Mouse (Mus musculus): ENCODE results near the gene Slc1a7.

Slc1a7 gene

DNA sequence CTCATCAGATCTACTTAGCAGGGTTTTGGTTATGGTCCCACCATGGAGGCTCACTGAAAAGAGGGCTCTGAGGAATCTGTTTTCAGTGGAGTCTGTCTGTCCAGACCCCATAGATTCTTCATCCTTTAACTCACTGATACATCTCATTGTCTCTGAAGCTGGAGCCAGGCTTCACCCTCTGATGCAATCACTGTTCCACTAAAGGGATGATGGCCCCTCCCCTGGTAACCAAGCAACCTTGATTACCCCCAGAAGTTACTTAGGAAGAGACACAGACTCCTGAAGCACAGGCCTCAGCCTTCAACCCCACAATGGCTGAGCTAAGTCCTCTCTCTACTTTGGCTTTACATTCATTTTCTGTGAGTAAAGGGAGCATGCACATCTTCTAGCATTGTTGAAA is 1.6 kb downstream of the Slc1a7 start:
- in situ Hi-C loops (cut with MseI, MboI), result no loop called here

DNA sequence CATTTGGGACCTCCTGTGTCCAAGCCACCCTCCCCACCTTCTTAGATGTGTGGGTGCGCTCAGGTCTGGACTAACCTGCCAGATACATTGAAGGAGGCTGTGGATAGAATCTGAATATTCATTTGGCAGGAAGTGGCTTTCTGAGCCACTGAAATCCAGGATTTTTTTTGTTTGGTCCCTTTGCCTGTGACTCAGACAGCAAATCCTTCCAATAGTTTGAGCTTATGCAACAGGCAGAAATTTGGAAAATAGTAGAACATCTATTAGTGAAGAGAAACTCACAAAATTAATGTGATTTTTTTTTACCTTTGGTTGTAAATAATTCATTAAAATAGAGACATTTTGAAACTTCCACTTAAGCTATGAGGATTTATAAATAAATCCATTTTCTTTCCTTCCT is 3.0 kb downstream of the Slc1a7 start:
- in situ Hi-C loops (cut with MseI, MboI), result no loop called here

DNA sequence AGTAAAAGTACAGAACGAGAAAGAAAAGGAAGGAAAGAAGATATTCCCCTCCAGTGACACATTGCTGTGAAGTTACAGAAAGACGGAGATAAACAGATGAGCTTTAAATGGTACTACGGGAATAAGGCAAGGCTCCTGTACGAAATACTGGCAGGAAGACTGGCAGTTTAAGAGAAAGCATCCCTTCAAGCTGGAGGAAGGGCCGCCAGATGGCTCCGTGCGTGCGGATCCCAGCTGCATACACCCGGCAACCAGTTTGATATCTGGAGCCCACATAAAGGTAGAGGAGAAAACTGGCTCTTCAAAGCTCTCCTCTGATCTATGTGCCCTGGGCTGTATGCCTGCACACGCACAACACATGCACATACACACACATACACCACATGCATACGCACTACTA is 6.4 kb downstream of the Slc1a7 start:
- in situ Hi-C loops (cut with MseI, MboI), result no loop called here

DNA sequence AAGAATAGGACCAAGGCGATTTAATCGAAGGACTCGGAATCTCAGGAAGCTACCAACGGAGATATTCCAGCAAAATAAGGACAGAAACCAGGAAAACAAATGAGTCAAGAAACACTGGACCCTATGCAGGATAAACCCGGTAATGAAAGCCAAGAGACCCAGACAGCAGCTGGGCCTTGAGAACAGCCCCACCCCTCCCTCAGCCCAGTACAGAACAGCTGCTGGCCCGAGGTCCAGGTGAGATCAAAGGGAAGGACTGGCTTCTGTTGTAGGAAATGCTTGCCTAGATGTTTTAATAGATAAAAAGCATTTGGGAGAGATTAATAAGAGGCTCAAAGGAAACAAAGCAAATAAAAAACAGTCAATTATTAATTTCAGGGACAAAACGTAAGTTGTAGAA is 6.9 kb downstream of the Slc1a7 start:
- in situ Hi-C loops (cut with MseI, MboI), result no loop called here

DNA sequence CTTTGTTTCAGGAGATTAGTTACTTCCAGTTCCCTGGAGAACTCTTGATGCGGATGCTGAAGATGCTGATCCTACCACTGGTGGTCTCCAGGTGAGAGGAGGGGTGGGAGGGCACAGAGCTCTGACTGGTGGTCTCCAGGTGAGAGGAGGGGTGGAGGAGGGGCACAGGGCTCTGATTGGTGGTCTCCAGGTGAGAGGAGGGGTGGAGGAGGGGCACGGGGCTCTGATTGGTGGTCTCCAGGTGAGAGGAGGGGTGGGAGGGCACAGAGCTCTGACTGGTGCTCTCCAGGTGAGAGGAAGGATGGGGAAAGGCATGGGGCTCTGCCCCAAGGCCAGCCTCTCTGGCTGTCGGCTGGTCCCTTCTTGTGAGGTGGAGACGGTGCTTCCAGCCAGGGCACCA is 9.5 kb downstream of the Slc1a7 start:
- in situ Hi-C loops (cut with MseI, MboI), result no loop called here

DNA sequence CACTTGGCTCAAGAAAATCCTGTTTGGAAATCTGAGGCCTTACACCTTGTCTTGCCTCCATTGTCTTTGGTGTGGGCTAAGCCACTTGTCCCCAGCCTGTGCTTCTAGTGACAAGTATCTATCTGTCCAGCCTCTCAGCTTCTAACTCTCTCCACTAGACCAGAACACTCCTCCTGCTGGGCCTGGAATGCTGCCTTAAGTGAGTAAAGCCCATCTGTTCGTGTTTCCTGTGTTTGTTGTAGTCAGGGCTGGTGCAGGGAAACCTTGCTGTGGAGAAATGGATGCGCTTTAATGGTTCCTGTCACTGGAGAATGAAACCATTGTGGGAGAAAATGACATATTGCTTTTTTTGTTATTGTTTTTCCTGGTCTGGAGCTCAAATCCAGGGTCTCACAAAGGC is 11.4 kb downstream of the Slc1a7 start:
- in situ Hi-C loops (cut with MseI, MboI), result no loop called here

DNA sequence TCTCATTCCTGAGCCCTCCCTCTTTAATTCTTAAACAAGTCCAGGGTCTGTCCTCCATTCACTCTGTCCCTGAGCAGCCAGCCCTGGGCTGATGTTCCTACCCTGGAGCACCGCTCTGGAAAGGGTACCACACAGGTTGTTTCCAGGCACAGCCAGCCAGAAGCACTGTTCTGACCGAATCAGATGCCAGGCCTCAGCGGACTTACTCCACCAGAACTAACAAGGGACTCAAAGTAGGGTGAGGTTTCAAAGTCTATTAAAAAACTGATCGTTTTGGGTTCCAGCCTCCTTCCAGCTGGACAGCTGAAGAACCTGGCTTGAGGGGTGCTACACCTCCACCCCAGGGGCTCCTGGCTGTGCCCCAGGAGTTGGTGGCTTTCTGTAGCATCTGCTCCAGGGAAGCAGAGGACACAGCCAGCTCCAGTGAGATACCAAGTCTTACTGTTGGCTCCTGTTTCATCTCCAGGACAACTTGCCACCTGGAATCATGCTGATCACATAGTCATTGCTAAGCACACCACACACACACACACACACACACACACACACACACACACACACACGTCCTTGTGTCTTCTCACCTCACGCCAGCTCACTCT is 12.0 kb downstream of the Slc1a7 start:
- in situ Hi-C loops (cut with MseI, MboI), result no loop called here

DNA sequence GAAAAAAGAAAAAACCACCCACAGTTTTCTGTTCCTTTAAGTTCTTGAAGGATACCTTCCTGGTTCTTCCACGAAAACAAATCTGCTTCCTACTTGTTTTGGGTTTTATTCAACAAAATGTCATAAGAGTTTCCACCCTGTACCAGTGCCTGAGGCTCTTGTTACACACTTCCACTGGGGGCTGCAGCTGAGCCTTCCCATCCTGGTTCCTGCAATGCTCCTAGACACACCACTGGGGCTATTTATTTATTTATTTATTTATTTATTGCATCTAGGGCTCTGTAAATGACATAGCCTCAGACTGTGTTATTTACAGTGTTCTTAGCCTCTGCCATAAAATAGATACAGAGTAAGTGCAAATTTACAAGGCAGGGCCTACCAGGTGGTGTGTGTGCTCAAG is 15.6 kb downstream of the Slc1a7 start:
- in situ Hi-C loops (cut with MseI, MboI), result no loop called here

- in situ Hi-C loops (cut with MseI, MboI), result no loop called here
Observed at GRCm38 (mm10) chr4:107984282-107984981, 16.3 kb downstream of the Slc1a7 start.

- in situ Hi-C loops (cut with MseI, MboI), result no loop called here
Observed at GRCm38 (mm10) chr4:107985812-107986211, 17.7 kb downstream of the Slc1a7 start.

DNA sequence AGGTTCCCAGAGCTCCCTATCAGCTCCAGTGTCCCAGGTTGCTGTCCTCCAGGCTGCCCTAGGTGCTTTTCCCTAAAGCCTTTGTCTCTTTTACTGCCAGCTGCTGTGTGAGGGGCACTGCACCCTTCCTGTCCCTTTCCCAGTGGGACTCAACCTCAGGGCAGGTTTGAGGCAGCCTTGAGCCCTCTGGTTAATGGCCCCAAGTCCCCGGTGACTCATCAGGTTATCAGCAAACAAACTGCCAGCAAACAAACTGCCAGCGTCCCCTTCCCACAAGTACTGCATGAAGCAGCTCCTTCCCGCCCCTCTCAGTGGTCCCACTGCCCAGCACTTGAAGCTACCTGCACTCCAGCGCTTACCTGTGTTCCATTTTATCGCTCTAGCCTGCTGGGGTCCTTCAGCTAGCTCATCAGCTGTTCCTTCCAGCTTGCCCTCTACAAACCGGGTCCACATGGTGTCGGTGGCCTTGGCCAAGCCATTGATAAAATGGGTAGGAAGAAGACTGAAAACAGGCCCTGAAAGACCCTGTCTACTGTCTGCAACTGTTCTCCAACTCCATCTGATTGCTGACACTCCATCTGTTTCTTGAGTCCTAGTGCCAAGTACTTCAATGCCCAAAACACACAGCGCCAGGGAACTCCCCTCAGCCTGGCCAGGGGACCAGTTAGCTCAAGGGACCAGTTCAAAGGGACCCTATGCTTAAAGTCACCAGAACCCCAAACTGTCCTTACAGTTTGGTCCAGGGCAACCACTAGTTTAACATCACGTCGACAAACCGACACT is 18.4 kb downstream of the Slc1a7 start:
- in situ Hi-C loops (cut with MseI, MboI), result no loop called here

DNA sequence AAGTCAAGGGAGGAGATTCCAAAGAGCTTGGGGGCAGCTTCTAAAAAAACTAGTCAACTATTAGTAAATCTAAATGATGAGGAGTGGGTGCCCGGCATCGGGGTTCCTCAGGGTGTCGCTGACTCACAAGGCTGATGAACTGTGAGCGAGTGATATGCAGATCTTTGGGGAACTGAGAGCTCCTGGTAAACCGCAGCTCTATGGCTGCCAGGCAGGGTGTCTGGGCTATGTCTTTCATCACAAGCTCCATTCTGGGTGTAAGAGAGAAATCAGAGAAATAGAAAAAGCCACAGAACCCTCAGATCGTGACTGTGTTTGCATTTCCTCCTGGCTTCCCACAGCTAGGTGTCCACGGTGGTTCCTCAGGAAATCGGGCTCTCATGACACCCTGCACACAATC is 20.8 kb downstream of the Slc1a7 start:
- in situ Hi-C loops (cut with MseI, MboI), result no loop called here

DNA sequence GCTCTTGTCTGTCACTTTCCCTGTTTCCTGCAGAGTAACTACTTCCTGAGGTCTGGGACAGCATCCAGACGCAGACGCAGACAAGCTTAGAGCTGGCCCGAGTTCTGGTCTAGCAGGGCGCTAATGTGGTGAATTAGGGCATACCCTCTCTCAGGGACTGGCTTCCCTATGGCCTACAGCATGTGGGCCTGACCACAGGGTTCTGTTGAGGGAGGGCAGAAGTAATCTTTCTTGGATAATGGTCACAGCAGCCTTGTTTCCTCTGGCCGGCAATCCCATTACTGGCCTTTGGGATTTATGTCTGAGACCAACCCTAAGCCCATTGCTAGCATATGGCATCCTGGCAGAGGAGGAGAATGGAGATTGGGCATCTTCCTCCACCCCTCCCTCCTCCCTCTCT is 22.7 kb downstream of the Slc1a7 start:
- in situ Hi-C loops (cut with MseI, MboI), result no loop called here

DNA sequence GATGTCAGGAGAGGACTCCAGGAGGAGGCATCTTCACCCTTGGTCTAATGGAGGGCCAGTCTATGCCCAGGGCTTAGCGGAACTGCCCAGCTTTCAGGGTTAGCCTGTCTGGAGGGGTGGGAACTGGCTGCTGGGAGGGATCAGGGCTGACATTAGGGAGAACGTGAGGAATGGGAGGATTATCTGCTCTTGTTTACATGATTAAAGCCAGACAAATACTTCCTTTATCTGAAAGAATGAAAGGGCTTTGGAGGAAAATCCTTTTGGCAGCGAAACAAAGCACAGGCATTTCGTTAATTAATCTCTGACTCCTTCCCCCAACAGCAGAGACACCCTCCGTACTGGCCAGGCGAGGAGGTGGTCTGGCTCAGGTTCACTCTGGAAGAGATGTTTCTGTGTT is 23.7 kb downstream of the Slc1a7 start:
- in situ Hi-C loops (cut with MseI, MboI), result no loop called here

- in situ Hi-C loops (cut with MseI, MboI), result no loop called here
Observed at GRCm38 (mm10) chr4:107995011-107995410, 26.9 kb downstream of the Slc1a7 start.

DNA sequence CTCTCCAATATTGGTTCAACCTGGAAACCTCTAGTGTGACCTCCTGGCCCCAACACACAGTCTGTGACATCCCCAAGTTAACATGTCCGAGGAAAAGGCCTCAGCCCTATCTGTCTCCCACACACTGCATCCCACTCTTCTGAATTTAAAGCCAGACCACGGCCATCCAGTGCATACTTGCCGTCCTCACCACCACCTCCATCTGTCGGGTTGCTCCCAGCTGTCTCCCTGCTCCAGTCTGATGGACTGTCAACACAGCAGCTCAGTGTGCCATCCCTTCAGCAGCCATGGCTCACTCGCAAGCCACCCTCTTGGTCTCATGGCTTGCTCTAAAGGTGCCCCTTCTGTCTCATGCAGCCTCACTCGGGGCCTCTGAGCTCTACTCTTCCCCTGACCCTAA is 27.6 kb downstream of the Slc1a7 start:
- in situ Hi-C loops (cut with MseI, MboI), result no loop called here

DNA sequence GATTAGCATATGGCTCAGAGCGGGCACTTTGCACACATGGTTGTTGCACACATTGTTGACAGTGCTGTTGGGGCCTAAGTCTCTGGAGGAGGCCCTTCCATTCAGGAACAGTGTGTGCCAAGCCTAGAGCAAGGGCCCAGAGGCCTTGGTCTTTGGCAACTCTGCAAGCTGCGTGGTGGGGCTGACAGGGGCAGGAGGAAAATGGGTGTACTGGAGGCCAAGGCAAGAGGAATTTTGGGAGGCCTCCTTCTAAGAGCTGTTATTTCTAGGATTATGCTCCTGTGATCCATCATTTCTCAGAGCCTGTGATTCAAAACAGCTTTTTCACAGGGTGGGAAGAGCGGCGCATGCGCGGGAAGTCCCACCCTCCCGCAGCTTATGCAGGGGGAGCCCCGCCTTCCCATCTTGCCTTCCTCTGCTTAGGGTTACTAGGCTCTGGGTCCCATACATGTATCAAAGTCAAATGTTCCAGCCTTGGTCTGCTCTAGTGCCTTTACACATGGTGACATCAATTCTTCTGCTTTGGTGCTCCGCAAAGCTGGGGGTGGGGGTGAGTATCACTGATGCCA is 28.4 kb downstream of the Slc1a7 start:
- in situ Hi-C loops (cut with MseI, MboI), result no loop called here

- in situ Hi-C loops (cut with MseI, MboI), result no loop called here
Observed at GRCm38 (mm10) chr4:107998641-107999332, 30.7 kb downstream of the Slc1a7 start.

DNA sequence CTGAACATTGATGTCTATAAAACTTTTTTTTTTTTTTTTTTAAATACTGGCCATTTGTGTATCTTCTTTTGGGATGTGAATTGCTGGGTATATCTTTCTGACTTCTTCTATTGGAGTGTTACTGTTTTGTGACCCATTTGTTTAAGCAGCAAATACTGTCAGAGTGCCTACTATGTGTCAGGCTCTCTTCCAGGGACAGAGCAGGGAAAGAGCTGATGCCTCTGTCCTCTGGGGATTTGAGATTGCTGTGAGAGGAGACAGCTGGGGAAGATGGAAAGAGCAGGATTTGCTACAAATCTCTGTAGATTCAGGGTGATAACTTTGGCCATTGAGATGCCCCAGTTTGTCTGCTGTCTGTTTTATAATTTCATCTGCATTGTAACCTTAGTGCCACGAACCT is 31.2 kb downstream of the Slc1a7 start:
- in situ Hi-C loops (cut with MseI, MboI), result no loop called here

DNA sequence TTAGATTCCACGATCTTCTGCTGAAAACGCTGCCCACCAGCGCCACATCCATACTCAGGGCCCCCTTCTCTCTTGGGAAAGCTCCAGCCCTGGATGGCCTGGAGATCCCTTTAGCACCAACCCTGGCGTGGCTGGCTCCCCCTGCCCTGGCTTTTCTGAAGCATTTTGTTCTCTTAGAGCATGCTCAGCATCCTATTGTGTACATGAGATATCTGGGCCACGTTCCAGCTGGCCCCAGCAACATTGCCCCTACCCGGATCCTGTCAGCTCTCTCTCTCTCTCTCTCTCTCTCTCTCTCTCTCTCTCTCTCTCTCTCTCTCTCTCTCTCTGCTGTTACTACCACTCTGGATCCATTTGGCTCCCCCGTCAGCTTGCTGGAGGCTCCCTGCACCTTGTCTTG is 37.2 kb downstream of the Slc1a7 start:
- in situ Hi-C loops (cut with MseI, MboI), result no loop called here

DNA sequence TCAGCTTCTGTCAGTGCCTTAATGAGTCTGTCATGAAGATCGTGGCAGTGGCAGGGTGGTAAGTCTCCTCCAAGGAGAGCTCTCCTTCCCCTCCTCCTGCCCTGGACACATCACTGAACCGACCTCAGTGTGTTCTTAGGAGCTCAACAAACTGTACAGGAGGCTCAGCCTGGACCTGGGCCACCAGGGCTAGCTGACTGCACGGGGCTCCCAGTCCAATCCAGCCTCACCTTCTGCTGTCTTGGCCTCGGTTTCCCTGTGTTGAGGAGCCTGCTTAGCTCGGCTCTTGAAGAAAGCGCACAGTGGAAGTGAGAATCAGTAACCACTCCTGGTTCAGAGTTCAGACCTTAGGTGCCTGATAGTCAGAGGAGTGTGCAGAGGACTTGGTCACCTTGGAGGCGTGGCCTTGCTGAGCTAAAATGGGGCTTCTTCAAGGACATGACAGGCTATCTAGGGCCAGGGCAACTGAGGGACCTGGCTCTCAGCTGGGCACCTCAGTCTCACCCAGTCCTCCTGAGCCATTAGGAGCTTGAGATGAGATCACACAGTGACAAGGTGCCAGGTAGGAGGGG is 39.5 kb downstream of the Slc1a7 start:
- in situ Hi-C loops (cut with MseI, MboI), result no loop called here

GRCm38 (mm10) chr4:108008541-108008940 is 40.4 kb downstream of the Slc1a7 start:
- in situ Hi-C loops (cut with MseI, MboI), result no loop called here
